Mouse (Mus musculus): ENCODE results near the gene Impg1.

Gene Impg1

GRCm38 (mm10) chr9:80282426-80282825 is 182.9 kb downstream of the Impg1 start:
- no peak for DNase-seq (ENCODE audit: low read depth, low spot score)

DNA sequence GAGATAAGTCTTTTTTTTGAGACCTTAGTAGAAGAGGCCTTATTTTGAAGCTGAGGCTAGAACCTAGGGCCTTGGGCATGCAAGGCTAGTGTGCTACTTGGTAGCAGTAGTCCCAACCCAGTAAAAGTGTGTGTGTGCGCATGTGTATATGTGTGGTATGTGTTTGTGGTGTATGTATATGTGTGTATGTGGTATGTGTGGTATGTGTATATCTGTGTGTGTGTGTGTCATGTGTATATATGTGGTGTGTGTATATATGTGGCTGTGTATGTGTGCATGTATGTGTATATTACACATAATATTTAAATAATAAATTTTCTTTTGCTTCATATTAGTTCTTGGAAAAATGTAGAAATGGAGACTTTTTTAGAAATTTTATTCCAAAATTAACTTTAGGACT is 184.6 kb downstream of the Impg1 start:
- no peak for DNase-seq (ENCODE audit: low read depth, low spot score)

GRCm38 (mm10) chr9:80277770-80278169 is 187.5 kb downstream of the Impg1 start:
- no peak for DNase-seq (ENCODE audit: low read depth, low spot score)

- no peak for DNase-seq (ENCODE audit: low read depth, low spot score)
Measured at GRCm38 (mm10) chr9:80277157-80277556, 188.1 kb downstream of the Impg1 start.

DNA sequence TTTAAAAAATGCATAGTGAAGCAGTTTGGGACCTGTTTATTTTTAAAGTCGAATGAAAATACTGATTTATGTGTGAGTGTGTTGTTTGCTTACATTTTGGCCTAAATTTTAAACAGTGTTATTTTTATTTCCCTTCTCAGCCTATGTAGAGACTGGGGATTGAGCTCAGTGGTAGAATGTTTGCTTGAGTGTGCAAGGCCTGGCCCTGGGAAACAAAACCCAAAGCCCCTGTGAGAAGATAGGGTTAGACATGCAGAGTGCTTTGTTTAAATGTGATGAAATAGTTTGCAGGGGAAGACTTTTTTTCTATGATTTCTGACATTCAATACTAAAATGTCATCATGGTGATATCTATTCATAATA is 189.5 kb downstream of the Impg1 start:
- DNase-seq (ENCODE audit: low read depth, low spot score), result no peak

GRCm38 (mm10) chr9:80275053-80275771 is 190.1 kb downstream of the Impg1 start:
- no peak for DNase-seq (ENCODE audit: low read depth, low spot score)

GRCm38 (mm10) chr9:80272951-80273350 is 192.3 kb downstream of the Impg1 start:
- DNase-seq (ENCODE audit: low read depth, low spot score), result no peak

GRCm38 (mm10) chr9:80269596-80269995 is 195.7 kb downstream of the Impg1 start:
- DNase-seq (ENCODE audit: low read depth, low spot score), result no peak

GRCm38 (mm10) chr9:80266507-80266906 is 198.8 kb downstream of the Impg1 start:
- DNase-seq (ENCODE audit: low read depth, low spot score), result no peak

DNA sequence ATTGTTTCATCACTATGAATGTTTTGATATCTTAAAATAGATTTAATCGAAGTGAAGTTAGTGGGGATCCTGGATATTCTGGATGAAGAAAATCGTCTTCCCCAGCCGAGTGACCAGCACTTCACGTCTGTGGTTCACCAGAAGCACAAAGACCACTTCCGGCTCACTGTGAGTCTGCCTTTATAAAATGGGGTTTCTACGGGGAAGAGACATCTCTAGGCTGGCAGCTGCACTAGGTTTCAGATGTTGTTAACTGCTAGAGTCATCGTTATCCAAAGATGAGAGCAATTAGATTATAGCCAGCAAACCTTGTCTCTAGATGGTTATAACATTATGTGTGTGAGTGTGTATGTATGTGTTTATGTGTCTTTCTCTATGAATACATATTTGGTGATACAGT is 199.2 kb downstream of the Impg1 start:
- DNase-seq (ENCODE audit: low read depth, low spot score), result no peak
